Mouse (Mus musculus): ENCODE measurements around the gene Dcaf17.

The Dcaf17 gene

DNA sequence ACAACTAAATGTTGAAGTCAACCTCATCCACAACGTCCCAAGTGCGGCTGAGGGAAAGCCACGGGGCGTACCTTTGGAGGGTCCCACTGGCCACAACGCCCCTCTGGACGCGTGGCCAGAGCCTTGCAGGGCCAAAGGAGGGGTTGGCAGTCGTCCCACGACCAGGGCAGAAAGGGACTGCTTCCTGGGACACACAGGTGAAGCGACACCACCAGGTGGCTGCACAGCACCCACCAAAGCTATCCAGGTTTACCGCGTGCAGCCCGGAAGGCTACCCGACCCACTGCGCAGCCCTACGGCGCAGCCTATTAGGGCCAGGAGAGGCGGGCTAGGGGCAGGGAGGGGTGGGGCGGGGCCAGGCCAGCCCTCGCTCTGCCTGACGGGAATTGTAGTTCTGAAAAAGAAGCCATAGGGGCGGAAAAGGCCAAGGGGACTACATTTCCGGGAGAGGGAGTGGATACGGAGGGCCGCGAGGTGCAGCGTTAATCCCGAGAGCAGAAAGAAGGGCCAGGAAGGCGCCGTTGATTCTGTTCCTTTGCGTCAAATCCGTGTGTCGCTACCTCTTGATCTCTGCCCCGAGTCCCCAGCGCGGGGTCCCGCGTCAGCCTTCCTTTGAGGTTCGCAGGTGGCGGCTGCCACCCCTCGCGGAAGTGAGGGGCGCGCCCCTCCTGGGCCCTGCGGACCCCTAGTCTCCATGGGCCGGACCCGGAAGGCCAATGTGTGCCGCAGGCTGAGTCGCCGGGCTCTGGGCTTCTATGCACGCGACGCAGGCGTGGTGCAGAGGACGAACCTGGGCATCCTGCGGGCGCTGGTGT is at the start of gene Dcaf17, which contains the start of gene Mettl8:
Gene Dcaf17 (plus strand): TSS at position 29 of the 815 bp plus-strand sequence.
Gene Mettl8 (minus strand): TSS at position 284 of the 815 bp plus-strand sequence.
- DNase-seq = peak; percentile 95 to 97

DNA sequence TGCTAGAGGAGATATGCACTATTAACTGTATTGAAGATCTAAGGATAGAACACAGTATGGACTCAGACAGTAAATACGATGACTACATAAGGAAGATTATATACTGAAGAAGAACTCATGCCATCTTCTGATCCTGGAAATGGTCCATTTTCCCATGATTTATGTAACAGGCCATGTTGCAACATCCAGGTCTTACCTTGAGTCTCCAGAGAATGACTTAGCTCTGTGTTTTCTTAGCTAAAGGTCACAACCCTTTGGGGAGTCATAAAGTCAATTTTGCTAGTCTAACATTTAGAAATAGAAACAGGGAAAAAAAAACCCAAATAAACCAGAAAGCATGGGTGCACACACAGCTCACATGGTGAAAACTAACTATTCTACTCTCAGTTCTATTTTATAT is 43.3 kb upstream of the Dcaf17 start:
- no peak for DNase-seq

DNA sequence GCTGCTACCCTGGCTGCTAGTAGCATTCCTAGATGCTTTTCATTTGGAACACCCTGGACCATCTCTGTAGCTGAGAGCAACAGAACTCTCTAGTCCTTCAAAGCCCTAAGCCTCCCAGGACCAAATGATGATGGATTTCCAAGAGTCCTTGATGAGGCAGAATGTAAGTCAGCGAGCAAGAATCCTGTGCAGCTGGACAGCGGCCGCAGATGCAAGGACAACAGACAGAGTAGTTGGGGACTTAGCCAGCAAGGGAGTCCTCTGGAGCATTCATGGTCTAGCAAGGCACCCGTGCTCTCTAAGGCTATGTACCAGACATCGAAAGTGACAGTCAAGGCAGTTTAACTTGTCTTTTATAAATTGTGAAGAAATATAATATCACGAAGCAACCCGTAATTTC is 41.6 kb upstream of the Dcaf17 start:
- DNase-seq = no peak

DNA sequence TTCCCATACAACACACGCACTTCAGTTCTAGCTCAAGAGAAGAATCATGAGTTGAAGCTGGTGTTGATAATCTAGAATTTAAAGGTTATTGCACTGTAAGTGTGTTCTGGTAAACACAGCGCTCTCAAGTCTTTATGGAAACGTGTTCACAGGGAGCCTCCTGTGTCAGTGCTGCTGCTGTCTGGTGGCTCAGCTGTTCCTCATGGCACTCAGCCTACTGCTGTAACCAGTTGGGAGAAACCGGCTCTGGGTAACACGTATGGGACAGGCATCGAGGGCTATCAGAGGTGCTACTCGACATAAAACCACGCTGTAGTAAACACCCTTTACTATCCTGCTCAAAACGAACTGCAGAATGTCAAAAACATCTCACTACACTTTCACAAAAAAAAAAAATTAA is 35.9 kb upstream of the Dcaf17 start:
- no peak for DNase-seq

DNA sequence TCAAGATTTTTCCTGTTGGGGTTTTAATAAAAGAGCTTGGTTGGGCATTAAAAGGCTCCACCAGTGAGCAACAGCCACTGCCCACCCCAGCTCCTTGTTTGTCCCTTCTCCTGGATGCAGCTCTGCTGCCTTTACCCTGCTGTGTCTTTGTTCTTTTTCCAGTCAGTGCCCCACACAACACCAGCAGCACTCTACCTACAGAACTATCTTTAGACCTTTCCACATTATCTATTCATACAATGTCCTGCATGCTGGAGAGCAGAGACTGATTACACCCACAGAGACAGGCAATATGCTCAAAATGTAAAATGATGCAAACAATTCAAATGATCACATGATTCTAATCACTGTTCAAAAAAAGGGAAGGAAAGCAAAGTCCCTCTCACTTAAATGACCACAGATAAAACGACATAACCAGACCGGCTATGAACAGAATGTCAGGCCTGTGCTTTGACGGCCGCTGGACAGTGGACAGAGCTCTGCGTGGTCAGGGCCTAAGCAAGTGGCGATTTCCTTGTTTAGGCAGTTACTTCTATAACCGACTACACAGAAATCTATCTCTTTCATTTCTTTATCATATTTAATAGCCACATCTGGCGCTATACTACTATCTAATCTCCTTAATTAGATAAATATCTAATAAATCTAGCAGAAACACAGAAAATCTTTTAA is 35.3 kb upstream of the Dcaf17 start:
- DNase-seq = no peak

DNA sequence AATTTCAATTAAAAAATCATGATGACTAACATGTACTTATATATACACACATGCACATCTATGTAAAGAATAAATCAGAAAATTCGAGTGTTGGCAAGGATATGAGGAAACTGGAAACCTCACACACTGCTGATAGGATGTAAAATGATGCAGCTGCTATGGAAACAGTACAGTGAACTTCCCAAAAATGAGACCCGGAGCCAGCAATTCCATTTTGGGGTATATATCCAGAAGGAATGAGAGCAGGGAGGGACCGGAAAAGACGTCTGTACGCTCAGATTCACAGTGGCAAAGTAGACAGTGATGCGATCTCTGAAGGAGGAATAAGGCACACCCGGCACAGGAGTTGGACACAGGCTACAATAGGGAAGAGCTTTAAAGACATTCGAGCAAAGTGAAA is 34.5 kb upstream of the Dcaf17 start:
- DNase-seq = no peak

DNA sequence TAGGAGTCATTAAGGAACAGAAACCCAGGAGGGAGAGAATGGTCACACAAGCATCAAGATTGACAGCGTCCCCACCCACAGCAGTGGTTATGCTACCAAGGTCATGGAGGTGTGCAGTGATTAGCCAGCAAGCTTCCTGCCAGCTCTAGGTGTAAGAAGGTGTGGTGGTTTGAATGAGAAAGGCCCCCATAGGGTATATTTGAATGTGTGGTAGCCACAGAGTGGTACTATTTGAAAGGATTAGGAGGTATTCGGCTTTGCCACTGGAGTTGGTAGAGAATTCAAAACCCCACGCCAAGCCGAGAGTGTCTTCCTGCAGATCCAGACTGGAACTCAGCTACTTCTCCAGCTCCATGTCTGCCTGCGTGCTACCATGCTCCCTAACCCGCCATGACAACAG is 32.1 kb upstream of the Dcaf17 start:
- no peak for DNase-seq

DNA sequence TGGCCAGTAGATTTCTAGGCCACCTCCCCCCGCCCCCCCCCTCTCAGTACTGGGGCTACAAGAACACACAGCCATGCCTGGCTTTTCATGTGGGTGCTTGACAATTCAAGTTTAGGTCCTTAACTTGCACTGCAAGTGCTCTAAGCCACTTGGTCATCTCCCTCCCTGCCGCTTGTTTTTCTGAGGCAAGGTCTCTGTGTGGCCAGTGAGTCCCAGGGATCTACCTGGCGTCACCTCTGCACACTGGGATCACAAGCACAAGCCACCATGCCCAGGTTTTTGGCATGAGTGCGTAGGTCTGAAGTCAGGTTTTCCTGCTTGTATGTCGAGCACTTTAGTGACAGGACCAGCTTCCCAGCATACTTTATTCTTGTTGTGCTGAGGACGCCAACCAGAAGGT is 31.1 kb upstream of the Dcaf17 start:
- DNase-seq = no peak

DNA sequence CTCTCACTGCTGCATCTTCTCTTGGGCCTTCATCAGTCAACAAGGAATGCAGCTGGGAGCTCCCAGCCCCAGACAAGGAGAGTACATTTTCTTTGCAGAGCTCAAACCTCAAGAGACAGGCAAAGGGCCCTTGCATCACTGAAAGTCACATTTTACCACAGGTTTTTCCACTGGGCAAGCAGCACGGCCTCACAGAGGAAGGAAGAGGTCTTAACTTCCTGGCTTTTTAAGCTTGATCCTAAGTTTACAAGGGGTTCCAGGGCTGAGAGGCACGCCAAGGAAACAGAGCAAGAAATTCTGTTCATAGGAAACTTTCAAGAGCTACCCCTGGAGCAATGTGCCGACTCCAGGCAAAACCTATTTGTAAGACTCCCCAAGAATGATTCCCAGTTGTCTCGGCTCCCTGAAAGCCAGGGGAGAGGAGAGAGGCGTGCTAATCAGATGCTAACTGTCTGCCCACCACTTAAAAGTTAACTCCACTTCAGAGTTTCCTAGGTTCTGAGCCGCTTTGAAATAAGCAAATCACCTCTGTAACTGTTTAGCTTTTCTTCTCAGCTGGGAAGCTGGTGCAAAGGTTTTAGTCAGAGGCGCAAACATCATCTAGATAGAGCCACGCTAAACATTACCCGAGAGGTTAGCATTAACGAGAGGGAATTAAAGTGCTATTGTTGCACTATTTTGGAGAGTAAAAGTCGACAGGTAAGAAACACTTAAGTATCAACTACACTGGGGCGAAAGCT is 29.4 kb upstream of the Dcaf17 start:
- no peak for DNase-seq

DNA sequence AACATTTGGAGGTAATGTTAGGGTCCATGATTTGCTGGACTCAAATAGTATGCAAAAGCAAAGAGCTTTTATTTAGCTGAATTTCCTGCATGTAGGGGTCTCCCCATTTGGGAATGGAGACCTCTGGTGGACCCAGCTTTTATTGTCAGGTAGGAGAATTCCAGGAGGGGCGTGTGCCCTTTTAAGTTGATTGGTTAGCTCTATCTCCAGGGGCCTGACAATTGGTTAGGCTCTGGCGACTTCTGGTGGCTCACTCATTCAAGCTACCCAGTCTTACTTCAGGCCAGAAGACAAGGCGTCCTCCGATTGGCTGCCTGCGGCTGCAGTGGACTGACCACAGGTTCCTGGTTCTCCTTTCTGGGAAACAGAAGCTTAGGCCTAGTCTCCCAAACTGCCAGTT is 28.3 kb upstream of the Dcaf17 start:
- DNase-seq = no peak

DNA sequence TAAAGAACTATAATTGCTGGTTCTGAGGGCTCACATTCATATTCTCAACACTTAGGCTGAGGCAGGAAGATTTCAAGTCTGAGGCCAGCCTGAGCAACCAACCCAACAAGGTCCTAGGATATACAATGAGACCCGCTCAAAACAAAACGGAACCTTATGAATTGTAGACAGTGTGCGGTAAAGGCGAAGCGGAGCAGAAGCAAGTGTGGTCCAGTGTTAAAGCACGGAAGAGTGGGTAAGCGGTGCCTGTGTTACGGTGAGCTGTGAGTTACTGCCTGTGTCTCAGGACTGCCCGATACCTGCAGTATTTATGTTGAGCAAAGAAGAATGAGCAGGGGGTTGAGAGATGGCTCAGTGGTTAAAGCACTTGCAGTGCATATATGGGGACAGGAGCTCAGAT is 27.5 kb upstream of the Dcaf17 start:
- DNase-seq = no peak

DNA sequence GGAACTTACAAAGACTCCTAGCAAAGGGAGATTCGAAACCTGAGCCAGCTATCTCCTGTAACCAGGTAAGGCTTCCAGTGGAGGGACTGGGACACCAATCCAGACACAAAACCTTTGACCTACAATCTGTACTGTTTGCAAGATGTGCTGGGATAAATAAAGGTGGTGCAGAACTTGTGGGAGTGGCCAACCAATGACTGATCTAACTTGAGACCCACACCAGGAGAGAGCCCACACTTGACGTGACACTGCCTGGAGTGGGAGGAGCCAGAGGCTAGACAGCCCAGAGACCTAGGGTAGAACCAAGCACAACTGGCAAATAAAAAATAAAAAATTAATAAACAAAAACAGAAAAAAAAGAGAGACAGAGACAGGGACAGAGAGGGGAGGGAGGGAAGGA is 24.5 kb upstream of the Dcaf17 start:
- DNase-seq = no peak

DNA sequence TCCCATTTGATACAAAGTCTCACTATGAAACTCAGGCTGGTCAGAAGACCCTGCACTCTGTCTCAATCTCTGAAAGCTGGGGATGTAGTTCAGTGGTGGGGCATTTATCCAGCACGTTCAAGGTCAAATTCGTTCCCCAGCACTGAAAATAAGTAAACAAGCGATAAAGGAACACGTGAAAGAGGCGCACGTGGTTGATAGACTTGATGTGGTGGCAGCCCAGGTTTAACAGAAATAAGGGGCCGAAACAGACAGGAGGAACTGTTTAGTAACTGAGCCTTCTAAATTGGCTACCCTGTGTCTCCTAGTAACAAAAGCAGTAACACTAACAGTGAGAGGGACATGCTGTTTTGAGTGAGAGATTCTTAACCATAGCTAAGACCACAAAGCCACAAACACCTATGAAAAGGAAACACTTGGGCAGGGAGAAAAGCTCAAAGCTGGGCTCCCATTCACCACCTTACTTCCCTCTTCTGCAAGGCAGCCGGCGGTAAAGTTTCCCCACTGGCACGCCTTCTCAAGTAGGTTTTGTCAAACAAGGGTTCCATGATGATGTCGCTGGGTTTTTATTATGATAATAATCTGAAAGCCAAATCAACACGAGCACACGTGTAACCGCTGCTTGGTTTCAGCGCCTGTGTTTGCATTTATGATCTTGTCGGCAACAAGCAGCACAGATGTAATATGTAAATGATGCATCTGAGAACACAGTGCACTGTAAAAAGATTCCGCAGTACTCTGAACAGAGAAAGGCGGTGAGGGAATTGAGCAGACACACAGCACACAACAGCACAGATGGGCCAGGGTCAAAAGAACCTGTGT is 22.9 kb upstream of the Dcaf17 start:
- DNase-seq = peak in 1 of 2 experiments; percentile 52

DNA sequence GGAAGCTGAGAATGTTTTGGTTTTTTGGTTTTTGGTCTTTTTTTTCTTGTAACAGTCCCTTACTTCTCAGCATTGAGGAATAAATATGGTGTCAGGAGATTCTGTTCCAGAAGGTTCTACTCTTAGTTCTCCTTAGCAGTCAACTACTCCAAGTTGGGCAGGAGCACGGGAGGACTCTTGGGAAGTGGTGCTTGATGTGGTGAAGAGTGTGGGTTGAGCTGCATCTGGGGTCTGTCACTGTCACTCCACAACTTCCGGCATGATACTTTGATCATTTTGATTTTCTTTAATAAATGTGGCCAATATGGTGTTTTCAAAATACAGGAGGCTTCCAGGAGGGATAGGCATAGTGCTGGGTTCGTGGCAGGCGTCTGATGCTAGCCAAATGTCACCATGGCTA is 22.1 kb upstream of the Dcaf17 start:
- DNase-seq = no peak

DNA sequence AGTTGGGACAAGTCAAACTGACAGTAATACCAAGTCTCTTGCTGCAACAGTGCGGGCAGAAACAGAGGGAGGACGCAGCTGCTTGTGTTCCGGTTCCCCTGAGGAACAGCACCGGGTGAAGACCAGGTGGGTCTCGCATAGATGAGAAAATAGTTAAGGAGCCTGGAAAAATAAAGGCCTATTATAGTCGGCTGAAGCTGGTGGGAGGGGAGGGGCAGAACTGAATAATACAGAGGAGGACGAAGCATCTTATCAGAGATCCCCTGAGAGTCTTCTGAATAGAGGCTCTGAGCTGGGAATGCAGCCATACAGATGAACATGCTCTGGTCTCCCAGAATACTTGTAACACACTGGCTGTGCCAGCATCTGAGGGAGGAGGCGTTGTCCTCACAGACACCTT is 21.1 kb upstream of the Dcaf17 start:
- DNase-seq = no peak

DNA sequence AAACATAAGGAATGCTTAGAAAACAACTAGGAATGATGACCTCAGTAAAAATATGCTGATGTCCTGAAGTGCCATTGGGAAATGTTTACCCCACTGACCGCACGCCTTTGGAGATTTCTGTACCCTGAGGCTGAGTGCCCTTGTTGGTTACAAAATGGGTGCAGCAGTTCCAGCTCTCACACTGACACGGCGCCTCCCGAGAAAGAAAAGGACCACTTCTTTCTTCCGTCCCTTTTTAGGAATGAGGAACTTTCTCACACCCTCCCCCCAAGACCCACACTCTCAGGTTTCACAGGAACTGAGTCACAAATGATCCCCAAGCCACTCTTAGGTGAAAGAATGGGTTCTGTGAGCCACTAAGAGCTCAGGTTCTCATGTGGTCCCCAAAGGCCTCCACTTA is 17.7 kb upstream of the Dcaf17 start:
- no peak for DNase-seq

DNA sequence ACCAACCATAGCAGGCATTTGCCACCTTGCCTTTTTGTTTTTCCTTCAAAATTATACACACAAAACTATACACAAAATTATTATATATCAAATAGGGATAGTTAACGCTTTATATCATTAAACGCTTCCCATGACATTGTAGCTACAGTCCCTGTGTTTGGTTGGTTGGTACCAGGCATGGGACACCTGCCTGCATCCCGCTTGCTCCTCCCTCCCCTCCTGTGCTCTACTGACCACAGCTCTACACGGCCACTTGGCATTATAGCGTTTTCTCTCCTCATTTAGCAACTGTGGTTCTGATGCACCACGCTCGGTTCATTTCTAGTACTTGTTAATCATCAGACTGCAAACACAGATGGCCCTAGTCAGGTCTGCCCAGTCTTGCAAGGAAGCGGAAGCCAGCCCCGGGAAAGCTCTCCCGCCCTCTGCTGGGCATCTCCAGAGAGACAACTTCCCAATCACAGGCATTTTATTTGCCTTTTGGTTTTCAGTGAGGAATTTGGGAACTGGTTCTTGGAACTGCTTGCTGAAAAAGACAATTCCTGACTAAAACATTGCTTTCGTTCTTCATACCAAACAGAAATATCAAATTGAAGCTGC is 15.5 kb upstream of the Dcaf17 start:
- DNase-seq = peak; percentile 59 to 66

DNA sequence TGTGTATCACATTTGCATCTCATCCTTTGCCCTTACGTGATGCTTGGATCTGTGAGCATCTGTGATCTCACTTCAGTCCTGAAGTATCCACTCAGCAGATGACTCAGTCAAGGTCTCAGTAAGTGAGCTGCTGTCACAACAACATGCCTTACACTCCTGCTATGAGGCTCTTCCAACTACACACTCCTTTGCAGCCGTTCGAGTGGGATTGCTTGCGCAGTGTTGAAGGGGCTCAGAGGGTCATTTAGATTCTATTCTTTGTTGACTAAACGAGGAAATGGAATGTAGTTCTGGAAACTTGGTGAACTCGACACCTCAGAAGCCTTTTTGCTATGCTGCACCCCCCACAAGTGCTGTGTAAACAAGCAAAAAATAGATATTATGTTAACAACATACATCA is 9.0 kb upstream of the Dcaf17 start:
- DNase-seq = no peak

DNA sequence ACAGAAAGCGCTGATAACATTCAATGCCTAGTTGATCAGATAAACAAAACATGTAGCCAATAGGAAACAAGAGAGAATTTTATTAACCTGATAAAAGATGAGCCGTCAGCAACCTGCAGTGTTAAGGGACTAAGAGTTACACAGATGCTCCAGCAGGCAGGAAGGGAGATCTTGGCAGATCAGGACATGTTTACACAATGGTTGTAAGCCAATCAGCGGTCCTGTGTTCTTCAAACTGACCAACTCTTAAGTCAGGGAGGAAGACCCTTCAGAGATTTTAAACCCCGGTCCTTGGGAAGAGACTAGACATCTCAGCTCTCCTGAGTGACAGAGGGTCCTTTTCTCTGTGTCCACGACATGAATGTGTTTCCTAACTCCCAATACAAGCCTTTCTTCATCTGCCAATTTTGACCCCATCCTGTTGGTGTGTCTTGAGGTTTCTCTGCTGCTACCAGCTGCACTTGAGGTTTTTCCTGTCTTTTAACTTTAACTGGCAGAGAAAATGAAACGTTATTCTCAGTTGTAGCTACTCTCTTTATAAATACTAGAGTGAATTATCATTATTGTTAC is 8.3 kb upstream of the Dcaf17 start:
- DNase-seq = peak in 1 of 2 experiments; percentile 45

DNA sequence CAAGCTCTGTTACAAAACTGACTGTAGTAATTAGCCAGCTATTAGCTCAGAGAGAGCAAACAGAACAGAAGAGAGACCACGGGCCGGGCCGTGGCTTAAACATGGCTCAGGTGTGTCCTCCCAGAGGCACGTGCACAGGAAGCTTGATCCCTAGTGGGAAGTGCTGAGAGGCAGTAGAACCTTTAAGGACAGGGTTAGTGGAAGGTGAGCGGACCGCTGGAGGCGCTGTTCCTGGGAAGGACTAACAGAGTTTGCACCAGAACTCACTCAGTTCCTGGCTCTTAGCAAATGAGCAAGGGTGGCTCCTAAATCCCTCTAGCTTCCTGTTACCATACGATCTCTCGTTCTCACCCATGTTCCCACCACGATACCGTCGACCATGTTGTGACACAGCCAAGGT is 6.2 kb upstream of the Dcaf17 start:
- DNase-seq = peak in 1 of 2 experiments; percentile 43

DNA sequence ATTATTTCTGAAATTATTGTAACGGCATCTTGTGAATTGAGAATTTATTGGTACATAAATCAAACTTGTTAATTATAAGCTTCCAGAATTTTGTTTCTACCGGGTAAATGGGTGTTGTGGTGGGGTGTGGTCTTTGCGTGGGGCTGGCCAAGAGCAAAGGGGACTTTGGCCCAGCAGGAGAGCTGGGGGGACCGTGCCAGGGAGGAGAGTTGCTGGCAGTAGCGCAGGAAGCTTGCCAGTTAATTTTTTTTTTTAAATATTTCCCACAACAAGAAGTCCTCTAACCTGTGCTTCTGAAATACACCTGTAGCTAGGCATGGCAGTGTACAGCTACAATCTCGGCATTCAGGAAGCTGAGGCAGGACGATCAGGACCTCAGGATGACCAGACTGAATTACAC is 4.6 kb upstream of the Dcaf17 start:
- no peak for DNase-seq

DNA sequence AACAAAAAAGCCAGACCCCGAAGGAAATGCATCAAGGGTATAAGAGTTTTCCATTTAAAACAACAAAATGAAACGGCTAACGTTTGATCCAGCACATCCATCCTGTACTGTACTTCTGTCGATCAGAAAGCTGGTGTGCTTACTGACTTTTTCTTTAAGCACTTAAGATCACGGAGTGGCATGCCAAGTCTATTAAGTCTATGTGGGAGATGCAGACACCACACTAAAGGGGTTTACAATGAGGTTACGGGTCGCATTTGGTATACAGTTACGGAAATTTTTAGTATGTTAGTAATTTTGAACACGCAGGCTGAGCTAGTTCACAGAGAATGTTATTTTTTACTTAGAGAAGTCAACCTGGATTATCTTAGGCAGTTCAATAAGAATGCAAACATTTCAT is 412 bp upstream of the Dcaf17 start:
- DNase-seq = no peak

Measured in thymus, postnatal 36 days (tissue).